Comparison of ENCODE assay signal across 8 mouse cellular contexts in the genomic region with DNA sequence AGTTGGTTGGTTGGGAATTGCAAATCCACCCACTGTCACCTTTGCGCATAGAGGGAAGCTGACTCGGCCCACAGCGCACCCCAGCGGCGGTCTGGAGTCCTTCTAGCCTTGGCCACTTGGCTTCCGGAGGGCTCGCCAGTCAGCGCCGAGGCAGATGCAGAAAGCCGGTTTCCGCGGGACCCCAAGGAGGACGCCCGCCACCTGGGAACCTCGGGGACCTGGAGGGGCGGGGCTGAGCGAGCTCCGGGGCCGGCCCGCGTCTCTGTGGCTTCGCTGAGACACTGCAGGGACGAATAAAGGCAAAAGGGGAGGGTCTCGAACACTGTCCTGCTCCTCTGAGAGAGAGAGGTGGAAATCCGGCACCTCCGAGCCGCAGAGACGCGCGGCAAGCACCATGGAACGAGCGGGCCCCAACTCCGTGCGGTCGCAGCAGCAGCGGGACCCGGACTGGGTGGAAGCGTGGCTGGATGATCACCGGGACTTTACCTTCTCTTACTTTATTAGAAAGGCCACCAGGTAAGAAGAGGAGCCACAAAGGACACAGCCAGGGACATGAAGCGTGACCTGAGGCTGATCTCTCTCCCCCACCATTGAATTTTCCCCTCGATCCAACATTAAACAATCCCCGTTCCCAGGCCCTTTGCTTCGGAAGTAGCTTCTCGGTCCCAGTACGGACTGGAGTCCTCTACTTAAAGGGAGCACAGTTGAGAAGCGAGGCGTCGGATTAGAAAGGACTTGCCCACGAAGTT. TPM values are rescaled to one million over a fixed set of nuclear protein-coding genes. Genes with fewer than 3 reads are reported as not detected.
A peak's percentile ranks its signal among the peaks of the same experiment; 100 is the strongest.
DNase-seq lines count a peak whose midpoint lies in the region; ATAC-seq and TF ChIP-seq lines count a peak whose summit lies in the region.

TSS of gene Pde5a (plus strand) at position 96 of the 749 bp plus-strand sequence.

- H3K4me2 ChIP-seq in hindbrain, embryonic 15.5 days: peak within 1 kb of the TSS; percentile 90

- H3K36me3 ChIP-seq in hindbrain, embryonic 15.5 days: no peaks in the 10 kb centered on the region
- H3K36me3 ChIP-seq in macrophage (ENCODE audit: inconsistent target): no peaks in the 10 kb centered on the region

- H3K4me3 ChIP-seq in gastrocnemius, adult 2 months: peak within 1 kb of the TSS; percentile 92
- H3K4me3 ChIP-seq in hindbrain, embryonic 15.5 days: peak within 1 kb of the TSS; percentile 86
- peak within 1 kb of the TSS; percentile 49 for H3K4me3 ChIP-seq in macrophage (ENCODE audit: inconsistent target)

- no peaks in the 10 kb centered on the region for H3K79me2 ChIP-seq in macrophage (ENCODE audit: inconsistent target)

- peak within 1 kb of the TSS; percentile 77 for H3K9ac ChIP-seq in hindbrain, embryonic 15.5 days

- no peaks in the 10 kb centered on the region for H3K27me3 ChIP-seq in hindbrain, embryonic 15.5 days

- H3K4me1 ChIP-seq in hindbrain, embryonic 15.5 days (replicated peaks): peaks cover 16% of the 10 kb centered on the region

- peak within 1 kb of the TSS; percentile 86 for H3K27ac ChIP-seq in gastrocnemius, adult 2 months
- H3K27ac ChIP-seq in hindbrain, embryonic 15.5 days (replicated peaks): peak within 1 kb of the TSS; percentile 85
- no peak within 1 kb of the TSS for H3K27ac ChIP-seq in macrophage

- under 1% methylated on average over 49 of the region's 49 CpGs for WGBS in hindbrain, embryonic 15.5 days
- 1% methylated on average over 49 of the region's 49 CpGs for WGBS in macrophage (ENCODE audit: missing documents)

- no peaks in the 10 kb centered on the region for H3K9me3 ChIP-seq in hindbrain, embryonic 15.5 days

- TF ChIP-seq CTCF in gastrocnemius, adult 2 months (IDR thresholded peaks at IDR 0.05): peak; percentile 77

- DNase-seq in WW6 (ENCODE audit: low read depth, low spot score): peak; percentile 57
- peak; percentile 57 to 76 for DNase-seq in cerebellum, postnatal 25 days
- peak; percentile 84 for DNase-seq in gastrocnemius, adult 2 months
- DNase-seq in left cerebral cortex, adult 8-10 months (ENCODE audit: low spot score in 2 of 2): peak; percentile 12 to 22
- DNase-seq in retina, postnatal 7 days (ENCODE audit: low read depth, low spot score): peak; percentile 42
- DNase-seq in thymus, postnatal 4 days: peak; percentile 90

- intact Hi-C loops in gastrocnemius, adult 2 months (cut with DNase I): loop anchor here (5.0 to 10.0 kb wide), 2 partner anchors 67 to 84 kb away; no protein-coding TSS in a partner anchor

- peak; percentile 62 for ATAC-seq in hindbrain, embryonic 15.5 days (ENCODE audit: low FRiP score, low read depth)

RNA-seq across cellular contexts. Expression of gene Pde5a, which starts in this region (rescaled TPM):
- 1 to 10 TPM; 1.7 to 2.0 TPM for total RNA-seq in gastrocnemius, adult 2 months (2021)
- polyA plus RNA-seq in hindbrain, embryonic 15.5 days (2015; fragmentation: Nextera tagmentation; extraction: Ambion mirVana): 2.0 and 2.1 TPM in 2 replicates
- 10 to 100 TPM; 14.3 to 20.3 (median 16.5) TPM for total RNA-seq in left cerebral cortex, adult 8-10 months (2022)
- total RNA-seq in macrophage (2018; cell fraction: chromatin; rRNA removed): 1 to 10 TPM in 7 of 26 experiments, under 1 TPM in 19; 0.14 to 4.0 (median 0.75) TPM
- total RNA-seq in macrophage (2018; cell fraction: cytosol; rRNA removed): under 1 TPM; 0.11 to 0.85 (median 0.31) TPM
- total RNA-seq in macrophage (2018; cell fraction: nucleus; rRNA removed): 1 to 10 TPM in 9 of 26 experiments, under 1 TPM in 17; 0.31 to 1.7 (median 0.87) TPM
- polyA plus RNA-seq in macrophage (2018): 0.21 to 0.46 TPM (median 0.25 TPM) in 3 replicates

Comparison
In these comparisons a context has a peak if more than half of its experiments do, and no peak if none do; other contexts are left out.
1. RNA of gene Pde5a (total RNA-seq): 14.3 to 20.3 TPM in left cerebral cortex, adult 8-10 months; 1.7 to 2.0 TPM in gastrocnemius, adult 2 months; every median in the first group is over 4 times any median in the second.
2. DNase-seq: peak in every context shown above with its lines; median percentile 90 in thymus, postnatal 4 days; 84 in gastrocnemius, adult 2 months; 66 in cerebellum, postnatal 25 days; 57 in WW6; 42 in retina, postnatal 7 days; 17 in left cerebral cortex, adult 8-10 months.
3. Peak in every context shown above with its lines, with median percentiles within 50 percentile points of each other: H3K4me3 ChIP-seq.